Mouse (Mus musculus): Measurements from ENCODE around the gene Gm45140.
"Not testable (repeated sequence)": the region's sequence is repeated elsewhere in the genome, so short reads cannot be mapped to it uniquely, and the experiment has no call there.

The Gm45140 gene

DNA sequence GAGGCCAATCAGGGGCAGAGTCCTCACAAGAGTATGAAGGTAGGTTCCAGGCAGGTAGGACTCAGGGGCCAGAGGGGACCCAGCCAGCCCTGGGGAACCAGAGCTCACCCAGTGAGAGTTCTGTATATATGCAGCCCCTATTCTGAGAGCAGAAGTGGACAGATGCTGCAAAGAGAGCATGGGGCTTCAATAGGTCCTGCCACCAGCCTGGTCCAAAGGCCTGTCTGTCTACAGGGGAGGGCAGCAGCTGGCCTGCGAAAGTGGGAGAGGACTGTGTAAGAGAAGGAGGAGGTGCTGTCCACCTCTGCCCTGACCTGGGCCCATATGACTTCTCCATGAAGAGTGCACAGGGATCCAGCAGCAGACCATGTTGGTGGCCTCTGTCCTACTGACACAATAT, 58.9 kb downstream of the Gm45140 start:
- no peak for DNase-seq (ENCODE audit: low spot score in 2 of 2)

DNA sequence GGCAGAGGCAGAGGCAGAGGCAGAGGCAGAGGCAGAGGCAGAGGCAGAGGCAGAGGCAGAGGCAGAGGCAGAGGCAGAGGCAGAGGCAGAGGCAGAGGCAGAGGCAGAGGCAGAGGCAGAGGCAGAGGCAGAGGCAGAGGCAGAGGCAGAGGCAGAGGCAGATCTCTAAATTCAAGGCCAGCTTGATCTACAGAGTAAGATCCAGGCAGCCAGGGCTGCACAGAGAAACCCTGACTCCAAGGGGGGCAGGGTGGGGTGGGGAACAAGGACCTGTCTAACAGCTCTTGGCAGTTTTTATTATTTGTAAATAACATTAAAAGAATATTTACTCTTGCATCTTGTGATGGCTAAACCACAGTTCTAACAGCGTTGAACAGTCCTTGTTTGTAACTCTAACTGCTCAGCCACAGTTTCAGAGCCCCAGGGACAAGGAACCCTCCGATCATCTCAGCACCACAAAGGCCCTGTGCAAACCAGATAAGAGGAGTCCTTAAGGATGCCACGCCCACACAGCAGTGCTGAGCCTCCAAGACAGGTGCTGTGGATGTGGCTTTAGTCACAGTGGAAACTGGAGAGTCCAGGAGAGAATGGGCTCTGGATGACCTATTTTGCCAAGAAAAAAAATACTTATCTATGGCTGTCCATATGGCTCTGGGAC, 59.9 kb downstream of the Gm45140 start:
- DNase-seq (ENCODE audit: low spot score in 2 of 2) = no peak

DNA sequence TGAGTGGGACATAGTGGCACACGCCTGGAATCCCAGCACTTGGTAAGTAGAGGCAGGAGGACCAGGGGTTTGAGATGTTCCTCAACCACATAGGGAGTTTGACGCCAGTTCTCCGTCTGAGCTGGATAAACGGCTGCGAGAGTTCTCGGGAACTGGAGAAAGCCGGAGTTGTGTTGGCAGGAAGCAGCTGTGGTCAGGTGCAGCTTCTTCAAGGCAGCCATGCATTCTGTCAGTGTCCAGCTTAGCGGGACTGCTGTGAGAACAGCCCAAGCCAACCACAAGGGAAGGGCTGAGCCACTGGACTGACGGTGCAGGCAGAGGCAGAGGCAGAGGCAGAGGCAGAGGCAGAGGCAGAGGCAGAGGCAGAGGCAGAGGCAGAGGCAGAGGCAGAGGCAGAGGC, 60.7 kb downstream of the Gm45140 start:
- no peak for DNase-seq (ENCODE audit: low spot score in 2 of 2)

DNA sequence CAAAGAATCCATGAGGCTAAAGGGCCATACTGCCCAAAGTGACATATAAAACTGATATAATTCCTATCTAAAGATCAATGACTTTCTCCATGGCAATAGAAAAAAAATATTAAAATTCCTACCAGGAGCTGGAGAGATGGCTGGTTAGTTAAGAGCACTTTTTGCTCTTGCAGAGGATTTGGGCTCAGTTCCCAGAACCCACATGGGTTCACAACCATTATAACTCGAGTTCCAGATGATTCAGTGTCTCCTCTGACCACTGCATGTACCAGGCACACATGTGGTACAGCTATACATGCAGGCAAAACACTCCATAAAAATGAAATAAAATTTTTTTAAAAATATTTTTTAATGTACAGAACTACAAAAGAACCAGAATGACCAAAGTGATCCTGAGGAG, 61.1 kb downstream of the Gm45140 start:
- DNase-seq (ENCODE audit: low spot score in 2 of 2) = no peak

DNA sequence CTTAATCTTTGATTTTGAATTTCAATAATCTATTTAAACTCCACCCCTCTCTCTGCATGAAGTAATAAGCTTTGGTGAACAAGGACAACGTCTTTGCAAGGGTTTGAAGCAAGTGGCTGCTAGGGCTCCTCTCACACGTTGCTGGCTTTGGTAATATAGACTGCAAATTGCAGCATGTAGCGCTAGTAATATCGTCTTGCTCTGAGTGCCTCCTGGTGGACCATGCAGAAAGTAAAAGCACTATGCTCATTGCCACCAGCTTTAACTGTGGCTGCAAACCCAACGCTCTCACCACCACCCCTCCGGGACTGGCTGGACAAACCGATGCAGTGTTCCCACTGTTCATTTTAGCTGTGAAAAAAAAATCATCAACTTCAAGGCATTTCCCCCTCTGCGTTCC, 65.0 kb downstream of the Gm45140 start:
- DNase-seq (ENCODE audit: low spot score in 2 of 2) = no peak

GRCm38 (mm10) chr6:87764296-87764695, 71.3 kb downstream of the Gm45140 start:
- not testable (repeated sequence) for DNase-seq (ENCODE audit: low spot score in 2 of 2)

GRCm38 (mm10) chr6:87763376-87764280, 72.0 kb downstream of the Gm45140 start:
- no peak for DNase-seq (ENCODE audit: low spot score in 2 of 2)

GRCm38 (mm10) chr6:87762161-87762560, 73.4 kb downstream of the Gm45140 start:
- no peak for DNase-seq (ENCODE audit: low spot score in 2 of 2)

GRCm38 (mm10) chr6:87759850-87760249, 75.7 kb downstream of the Gm45140 start:
- no peak for DNase-seq (ENCODE audit: low spot score in 2 of 2)

- DNase-seq (ENCODE audit: low spot score in 2 of 2) = no peak
These were observed 76.2 kb downstream of the Gm45140 start for GRCm38 (mm10) chr6:87759404-87759803.

- DNase-seq (ENCODE audit: low spot score in 2 of 2) = no peak
These were observed 78.7 kb downstream of the Gm45140 start for GRCm38 (mm10) chr6:87756896-87757295.

GRCm38 (mm10) chr6:87755196-87755595, 80.4 kb downstream of the Gm45140 start:
- DNase-seq (ENCODE audit: low spot score in 2 of 2) = no peak

DNA sequence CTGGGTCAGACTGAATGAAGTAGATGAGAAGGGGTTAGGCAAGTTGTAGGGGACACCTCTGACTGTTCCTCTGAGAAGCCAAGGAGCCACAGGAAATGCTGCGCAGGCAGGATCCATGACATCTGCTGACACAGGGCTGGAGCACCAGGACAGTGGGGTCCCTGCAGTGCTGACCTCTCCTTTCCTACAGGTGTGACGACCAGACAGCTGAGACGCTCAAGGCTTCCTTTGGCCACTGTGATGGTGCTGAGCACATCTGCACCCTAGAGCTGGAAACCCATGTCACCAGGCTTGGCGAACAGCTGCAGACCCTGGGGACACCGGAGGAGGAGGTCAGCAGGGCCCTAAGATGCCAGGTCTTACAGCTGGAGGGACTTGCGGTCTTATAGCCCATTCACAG, 84.0 kb downstream of the Gm45140 start:
- DNase-seq (ENCODE audit: low spot score in 2 of 2) = no peak

DNA sequence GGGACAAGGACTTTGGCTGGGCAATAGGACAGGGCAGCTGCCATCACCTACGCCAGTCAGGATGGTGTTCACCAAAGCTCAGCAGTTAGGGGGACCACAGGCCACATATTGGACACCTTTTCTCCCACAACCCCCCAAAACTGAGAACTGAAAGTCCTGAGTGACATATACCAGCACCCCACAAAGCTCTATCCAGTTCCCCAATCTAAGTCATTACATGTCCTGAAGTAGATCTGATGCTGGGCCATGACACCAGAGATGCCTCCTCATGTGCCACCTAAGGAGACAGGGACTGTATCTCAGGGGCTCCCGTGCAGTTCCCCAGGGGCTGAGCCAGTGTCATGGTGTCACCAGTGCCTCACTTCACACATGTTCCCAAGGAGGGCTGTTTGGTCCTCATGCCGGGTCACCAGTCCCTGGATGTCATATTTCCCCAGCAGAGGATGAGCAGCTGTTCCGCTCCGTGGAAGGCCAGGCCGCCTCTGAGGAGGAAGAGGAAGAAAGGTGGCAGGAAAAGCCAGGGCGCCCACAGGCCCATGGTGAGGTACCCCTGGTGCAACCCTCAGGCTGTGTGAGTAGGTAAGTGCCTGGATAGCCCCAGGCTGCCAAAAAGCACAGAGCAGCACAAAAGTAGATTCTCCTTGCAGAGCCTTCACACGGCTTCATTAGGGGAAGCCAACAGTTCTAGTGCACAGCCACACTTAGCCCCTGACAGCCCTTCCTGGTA, 85.2 kb downstream of the Gm45140 start:
- no peak for DNase-seq (ENCODE audit: low spot score in 2 of 2)

DNA sequence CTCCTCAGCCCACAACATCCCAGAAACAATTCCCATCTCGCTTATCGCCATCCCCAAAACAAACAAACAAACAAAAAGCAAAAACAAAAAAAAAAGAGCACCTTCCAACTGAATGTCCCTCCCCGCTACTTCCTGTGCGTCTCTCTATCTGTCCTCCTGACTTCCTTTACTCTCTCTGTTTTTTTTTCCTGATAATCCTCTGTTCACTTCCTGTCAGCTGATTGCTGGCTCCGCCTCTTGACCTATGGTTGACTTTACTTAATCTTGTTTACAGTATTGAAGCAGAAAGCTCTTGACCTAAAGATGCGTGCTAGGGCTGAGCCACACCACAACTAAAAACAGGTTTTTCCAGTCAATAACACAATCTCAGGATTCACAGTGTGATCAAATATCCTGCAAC, 87.1 kb downstream of the Gm45140 start:
- no peak for DNase-seq (ENCODE audit: low spot score in 2 of 2)

DNA sequence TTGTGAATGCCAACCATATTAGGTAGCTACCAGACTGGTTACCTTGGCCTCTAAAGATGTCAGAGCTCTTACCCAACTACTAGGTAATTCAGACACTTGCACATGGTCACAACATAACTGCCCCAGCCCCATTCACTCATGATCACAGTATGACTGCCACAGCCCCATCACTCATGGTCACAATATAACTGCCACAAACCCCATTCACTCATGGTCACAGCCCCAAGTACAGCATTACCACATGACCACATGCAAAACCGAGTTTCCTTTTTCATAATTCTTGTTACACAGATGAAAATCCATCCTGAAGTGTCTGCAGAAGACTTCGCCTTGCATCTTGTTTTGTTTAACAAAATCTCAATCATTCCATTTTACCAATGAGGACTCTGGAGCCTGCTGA, 87.5 kb downstream of the Gm45140 start:
- no peak for DNase-seq (ENCODE audit: low spot score in 2 of 2)

DNA sequence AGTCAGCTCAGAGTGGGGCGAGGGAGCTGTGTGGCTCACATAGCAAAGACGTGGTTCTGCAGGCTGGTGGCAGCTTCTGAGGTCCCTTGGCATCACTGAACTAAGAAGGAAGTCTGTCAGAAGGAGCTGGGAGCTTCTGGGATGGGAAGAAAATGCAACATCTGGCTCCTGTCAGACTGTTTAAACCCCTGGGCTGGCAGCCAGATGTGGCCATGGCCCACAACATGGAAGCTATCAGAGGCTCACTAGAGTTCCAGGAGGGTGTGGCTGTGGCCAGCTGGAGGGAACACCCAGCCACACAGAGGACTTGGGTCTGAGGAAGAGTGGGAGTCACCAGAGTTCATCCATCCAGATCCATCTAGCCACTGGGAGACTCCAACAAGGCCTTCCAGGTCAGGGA, 88.7 kb downstream of the Gm45140 start:
- no peak for DNase-seq (ENCODE audit: low spot score in 2 of 2)

GRCm38 (mm10) chr6:87746059-87746458, 89.5 kb downstream of the Gm45140 start:
- no peak for DNase-seq (ENCODE audit: low spot score in 2 of 2)

- no peak for DNase-seq (ENCODE audit: low spot score in 2 of 2)
These were observed 90.3 kb downstream of the Gm45140 start for GRCm38 (mm10) chr6:87745301-87745700.

- no peak for DNase-seq (ENCODE audit: low spot score in 2 of 2)
These were observed 91.0 kb downstream of the Gm45140 start for GRCm38 (mm10) chr6:87744632-87745031.

- no peak for DNase-seq (ENCODE audit: low spot score in 2 of 2)
These were observed 92.3 kb downstream of the Gm45140 start for GRCm38 (mm10) chr6:87743281-87743680.

DNA sequence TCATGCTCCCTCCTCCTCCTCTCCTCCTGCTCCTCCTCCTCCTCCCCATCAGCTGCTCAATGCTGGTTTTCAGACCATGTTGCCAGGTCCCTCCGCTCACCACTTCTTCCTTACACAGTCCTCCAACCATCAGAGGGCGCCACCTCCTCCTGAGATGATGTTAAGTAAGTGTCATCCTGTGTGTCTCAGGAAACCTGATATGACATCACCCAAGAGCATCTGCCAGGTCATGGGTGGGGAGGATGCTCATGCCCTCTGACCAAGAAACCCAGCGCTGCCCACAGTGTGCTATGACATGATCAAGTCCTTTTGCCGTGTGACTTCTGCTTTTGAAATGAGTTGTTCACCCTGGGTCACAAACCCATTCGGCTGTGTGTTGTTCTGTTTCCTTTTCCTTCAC, 92.8 kb downstream of the Gm45140 start:
- DNase-seq (ENCODE audit: low spot score in 2 of 2) = no peak

DNA sequence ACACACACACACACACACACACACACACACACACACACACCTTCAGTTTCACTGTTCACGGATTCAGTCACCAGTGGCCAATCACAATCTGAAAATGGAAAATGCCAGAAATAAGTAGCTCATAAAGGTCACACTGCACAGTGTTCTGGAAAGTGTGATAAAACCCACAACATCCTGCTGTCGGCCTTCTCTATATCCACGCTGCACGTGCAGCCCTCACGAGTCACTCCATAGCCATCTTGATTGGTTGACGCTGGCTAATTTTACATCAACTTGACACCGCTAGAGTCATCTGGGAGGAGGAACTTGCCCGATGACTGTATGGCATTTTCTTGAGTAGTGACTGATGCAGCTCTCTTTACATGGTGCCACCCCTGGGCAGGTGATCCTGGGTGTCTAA, 93.6 kb downstream of the Gm45140 start:
- DNase-seq (ENCODE audit: low spot score in 2 of 2) = no peak

All from frontal cortex, postnatal 10 days (tissue).